Mouse (Mus musculus): ENCODE data around the gene Slc25a16.

Slc25a16 gene

DNA sequence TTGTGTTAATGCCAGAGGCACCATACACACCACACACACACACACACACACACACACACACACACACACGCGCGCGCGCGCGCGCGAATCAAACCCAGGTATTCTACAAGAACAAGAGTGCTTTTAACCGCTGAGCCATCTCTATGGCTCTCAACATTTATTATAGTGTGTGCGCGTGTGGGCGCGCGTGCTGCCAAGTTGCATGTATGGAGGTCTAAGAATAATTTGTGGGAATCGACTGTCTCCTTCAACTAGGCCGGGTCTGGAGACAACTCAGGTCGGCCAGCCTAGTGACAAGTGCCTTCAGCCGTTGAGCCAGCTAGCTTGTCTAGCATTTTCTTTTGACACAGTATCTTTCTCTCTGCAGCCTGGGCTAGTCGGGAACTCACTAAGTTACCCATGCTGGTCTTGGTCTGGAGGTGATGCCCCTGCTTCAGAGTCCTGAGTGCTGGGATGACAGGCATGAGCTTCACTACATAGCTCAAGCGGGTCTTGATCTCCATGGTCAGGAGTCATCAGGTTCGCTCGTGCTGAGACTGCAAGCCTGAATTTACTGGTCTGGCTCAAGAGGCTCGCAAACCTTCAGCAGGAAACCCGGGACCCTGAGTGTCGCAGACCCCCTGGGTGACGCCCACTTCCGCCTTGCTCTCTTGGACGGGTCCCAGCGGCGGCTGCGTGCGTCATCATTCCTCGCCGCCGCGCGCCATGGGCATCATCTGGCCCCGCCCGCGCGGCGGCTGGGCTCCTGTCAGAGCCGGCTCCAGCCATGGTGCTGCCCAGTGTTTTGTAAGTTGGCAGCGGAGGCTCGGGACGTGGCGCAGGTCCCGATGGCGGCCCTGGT, at the start of gene Slc25a16:
Gene Slc25a16, plus strand, starts transcription at position 709 of the 841 bp plus-strand sequence.
- DNase-seq (ENCODE audit: low spot score): peak; percentile 89

DNA sequence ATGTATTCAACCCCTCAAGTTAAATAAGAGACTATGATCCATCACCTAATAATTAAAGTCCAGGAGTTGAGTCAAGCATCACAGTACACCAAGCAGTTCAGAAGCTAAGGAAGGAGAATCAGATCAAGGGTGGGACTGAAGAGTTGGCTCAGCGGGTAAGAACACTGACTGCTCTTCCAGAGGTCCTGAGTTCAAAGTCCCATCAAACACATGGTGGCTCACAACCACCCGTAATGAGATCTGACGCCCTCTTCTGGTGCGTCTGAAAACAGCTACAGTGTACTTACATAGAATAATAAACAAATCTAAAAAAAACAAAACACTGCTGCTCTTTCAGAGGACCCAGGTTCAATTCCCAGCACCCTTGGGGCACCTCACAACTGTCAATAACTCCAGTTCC, 45.6 kb upstream of the Slc25a16 start:
- no peak for DNase-seq (ENCODE audit: low spot score)

DNA sequence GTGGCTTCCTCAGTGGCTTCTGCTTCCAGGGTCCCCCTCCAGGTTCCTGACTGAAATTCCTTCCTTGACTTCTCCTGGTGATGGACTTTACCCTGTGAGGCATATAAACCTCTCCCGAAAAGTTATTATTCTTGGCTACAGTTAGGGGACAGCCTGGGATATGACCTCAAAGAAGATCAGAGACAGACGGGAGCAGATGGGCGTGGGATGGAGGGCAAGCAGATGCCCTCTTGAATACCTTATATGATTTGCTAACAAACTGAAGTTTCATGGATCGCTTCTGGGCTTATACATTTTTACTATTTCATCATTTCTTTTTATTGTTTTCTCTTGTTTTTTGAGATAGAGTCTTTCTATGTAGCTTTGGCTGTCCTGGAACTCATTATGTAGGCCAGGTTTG, 44.9 kb upstream of the Slc25a16 start:
- DNase-seq (ENCODE audit: low spot score): no peak

DNA sequence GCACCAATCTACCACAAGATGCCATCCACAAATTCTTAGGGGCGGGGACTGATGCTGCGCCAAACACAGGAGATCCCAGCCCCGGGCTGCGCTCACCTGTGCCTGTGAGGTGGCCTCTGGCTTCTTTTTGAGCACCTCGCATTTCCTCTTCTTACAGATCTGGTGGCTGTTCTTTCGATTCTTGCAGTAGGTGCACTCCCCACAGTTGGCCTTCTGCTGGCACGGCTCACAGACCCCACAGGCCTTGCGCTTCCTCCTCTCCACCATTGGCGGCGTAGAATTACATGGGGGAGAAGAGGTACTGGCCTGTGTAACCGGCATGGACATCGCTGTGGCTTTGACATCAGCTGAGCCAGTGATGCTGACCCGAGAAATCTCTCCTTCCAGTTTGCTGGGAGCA, 42.4 kb upstream of the Slc25a16 start:
- DNase-seq (ENCODE audit: low spot score): no peak

GRCm38 (mm10) chr10:62881211-62881610, 39.2 kb upstream of the Slc25a16 start:
- peak; percentile 18 for DNase-seq (ENCODE audit: low spot score)

DNA sequence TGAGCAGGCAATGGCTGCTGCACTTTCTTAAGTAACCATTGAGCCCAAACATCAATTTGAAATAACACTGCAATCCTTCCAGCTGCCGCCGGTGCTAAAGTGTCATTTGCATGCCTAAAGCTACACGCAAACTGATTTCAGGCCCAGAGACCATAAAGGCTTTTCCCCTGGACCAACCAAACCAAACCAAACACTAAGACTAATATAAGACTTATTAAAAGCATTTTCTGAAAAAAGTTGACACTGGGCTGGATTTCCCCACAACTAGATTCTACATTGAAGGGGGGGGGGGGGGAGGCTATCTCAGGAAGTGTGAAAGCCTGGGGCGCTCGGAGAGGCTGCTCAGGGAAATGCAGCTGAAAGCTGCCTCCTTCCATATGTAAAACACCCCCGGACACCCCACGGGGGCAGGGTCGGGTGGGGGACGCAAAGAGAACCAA, 36.5 kb upstream of the Slc25a16 start:
- peak; percentile 13 for DNase-seq (ENCODE audit: low spot score)

DNA sequence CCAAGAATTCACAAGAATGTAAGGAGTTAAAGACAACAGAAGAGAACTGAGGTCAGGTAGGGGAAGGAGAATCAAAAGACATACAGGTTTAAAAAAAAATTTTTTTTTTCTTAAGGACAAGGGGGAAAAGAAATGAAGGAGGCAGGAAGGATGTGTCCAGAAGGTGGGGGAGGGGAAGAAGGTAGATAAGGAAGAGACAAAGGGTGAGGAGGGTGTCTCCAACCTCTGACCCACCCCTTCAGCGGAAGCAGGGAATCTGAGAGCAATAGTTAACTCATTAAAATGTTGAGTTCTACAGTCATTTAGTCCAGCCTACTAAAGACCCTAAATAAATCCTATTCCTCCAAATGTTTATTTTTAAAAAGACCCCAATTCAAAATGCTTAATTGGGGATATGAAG, 35.9 kb upstream of the Slc25a16 start:
- DNase-seq (ENCODE audit: low spot score): no peak

DNA sequence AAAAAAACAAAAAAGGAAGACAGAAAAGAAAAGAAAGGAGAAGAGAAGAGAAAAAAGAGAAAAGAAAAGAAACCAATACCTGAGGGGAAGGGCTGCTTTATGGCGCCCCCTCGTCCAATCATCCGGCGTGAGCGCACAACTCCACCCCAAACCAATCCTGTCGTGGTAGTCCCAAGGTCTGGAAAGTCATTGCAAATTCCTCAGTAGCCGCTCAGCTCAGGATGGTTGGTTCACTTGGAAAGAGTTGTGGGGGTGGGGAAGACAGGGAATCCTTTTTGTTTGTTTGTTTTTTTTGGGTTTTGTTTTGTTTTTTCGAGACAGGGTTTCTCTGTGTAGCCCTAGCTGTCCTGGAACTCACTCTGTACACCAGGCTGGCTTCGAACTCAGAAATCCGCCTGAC, 35.0 kb upstream of the Slc25a16 start:
- DNase-seq (ENCODE audit: low spot score): no peak

DNA sequence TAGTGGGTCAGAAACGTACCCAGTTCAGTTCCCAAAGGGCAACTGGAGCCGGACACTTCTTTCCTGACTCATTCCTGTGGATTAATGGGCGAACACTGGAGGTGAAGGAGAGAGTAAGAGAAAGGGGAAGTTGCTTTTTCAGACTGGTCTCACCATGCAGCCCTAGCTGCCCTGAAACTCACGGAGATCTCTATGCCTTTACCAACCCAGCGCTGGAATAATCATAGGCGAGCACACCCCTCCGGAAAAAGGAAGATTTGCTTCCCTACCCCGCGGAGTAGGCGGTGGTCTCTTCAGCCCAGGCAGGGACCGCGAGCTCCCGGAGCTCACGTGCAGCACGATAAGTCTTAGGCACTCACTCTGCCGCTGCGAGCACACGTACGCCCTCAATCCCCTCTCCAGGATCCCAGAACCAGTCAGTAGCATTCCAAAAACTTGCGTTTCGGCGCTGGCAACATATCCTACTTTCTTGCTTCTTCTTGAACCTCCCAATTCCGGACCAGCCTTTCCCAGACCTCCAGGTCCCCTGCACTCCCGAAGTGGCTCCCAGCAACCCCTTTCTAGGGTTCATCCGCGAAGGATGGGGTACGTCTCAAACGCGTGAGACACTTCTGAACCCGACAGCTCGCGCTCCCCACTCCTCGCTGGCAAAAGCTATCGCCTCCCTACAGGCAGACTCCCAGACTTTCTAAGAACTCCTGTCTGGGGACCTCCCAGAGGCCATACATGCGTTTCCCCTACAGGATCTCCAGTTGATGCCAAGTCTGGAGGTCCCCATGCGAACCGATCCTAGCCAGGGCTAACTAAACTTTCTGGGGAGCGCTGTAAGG, 34.2 kb upstream of the Slc25a16 start:
- DNase-seq (ENCODE audit: low spot score): peak; percentile 14

DNA sequence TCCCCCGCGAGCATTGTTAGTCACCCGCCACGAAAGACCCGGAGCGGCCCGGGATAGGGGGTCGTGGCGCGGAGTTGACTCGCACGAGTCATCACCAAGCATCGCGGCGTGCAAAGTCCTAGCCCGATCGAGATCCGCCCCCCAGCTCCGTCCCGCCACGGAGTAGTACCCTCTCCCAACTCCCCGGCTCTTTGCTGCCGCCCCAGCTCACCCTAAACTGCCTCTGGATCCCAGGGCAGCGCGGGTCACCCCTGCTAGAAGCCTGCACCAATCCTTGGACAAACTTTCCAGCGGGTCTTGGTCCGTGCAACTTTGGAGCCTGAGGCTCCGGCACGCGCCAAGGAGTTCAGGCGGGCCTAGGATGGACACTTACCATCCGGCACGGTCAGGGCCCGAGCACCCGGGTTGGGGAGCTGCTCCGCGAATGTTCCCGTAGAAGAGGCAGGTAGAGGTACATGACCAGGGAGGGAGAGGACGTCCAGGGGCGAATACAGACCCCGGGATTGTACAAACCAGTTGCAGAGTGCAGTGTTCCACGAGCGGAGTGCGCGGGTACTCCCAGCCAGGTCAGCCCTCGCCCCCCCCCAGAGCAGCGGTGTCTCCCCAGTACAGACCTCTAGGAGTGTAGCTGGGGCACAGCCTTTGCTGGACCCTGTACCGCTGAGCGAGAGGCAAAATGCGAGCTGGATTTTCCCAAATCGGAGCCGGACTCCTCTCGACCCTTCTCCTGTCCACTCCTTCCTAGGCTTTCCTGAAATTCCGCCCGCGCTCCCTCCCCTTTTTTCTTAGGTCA, 33.4 kb upstream of the Slc25a16 start:
- DNase-seq (ENCODE audit: low spot score): peak; percentile 6

- no peak for DNase-seq (ENCODE audit: low spot score)
Measured at GRCm38 (mm10) chr10:62891025-62891424, 29.4 kb upstream of the Slc25a16 start.

GRCm38 (mm10) chr10:62892549-62893232, 27.7 kb upstream of the Slc25a16 start:
- no peak for DNase-seq (ENCODE audit: low spot score)

DNA sequence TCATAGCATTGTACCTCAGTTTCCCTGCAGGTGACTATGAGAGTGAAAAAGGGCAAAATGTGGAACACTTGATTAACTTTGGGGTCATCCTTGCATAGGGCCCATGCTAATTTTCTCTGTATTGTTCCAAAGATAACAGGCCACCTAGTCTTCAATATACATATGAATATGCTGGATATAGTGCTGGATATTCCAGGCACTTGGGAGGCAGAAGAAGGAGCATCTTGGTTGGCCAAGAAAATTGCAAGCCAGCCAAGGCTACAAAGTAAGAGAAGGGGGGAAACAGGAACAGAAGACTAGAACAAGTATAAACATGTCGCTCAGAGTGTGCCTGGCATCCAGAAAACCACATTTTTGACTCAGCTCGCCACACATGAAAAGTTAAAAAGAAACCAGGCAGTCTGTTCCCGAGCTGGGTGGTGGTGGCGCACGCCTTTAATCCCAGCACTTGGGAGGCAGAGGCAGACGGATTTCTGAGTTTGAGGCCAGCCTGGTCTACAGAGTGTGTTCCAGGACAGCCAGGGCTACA, 27.0 kb upstream of the Slc25a16 start:
- DNase-seq (ENCODE audit: low spot score): no peak

- DNase-seq (ENCODE audit: low spot score): no peak
Measured at GRCm38 (mm10) chr10:62894447-62894846, 26.0 kb upstream of the Slc25a16 start.

- DNase-seq (ENCODE audit: low spot score): no peak
Measured at GRCm38 (mm10) chr10:62895386-62895785, 25.0 kb upstream of the Slc25a16 start.

DNA sequence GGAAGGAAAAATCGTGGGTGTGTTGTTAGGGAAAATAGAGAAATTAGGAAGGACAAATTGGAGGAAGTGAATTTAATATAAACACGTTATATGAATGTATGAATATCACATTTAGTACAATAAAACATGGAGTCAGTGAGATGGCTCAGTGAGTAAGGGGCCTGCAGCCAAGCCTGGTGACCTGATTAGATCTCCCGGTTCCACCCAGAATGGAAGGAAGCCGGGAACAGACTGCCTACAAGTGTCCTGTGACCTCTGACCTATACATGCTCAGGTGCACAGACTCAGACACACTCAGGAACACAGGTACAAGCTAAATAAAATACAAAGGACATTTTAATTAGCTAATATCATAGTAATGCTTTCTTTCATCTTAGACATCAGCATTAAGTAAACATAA, 24.4 kb upstream of the Slc25a16 start:
- DNase-seq (ENCODE audit: low spot score): no peak

- no peak for DNase-seq (ENCODE audit: low spot score)
Measured at GRCm38 (mm10) chr10:62896774-62897173, 23.7 kb upstream of the Slc25a16 start.

DNA sequence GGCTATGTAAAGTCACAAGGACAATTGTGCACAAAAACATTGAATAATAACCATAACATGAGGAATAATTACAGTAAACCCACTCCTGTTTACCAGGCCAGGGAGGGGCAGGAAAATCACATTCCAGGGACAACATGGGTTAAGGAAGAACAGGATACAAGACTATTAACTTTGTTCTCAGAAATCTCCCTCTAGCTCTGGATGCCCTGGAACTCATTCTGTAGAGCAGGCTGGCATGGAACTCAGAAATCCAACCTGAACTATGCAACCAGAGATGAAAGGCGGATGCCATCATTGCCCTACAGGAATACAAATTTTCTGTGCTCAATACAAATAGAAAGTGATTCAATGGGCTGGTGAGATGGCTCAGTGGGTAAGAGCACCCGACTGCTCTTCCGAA, 23.0 kb upstream of the Slc25a16 start:
- no peak for DNase-seq (ENCODE audit: low spot score)

GRCm38 (mm10) chr10:62898061-62898460, 22.4 kb upstream of the Slc25a16 start:
- no peak for DNase-seq (ENCODE audit: low spot score)

DNA sequence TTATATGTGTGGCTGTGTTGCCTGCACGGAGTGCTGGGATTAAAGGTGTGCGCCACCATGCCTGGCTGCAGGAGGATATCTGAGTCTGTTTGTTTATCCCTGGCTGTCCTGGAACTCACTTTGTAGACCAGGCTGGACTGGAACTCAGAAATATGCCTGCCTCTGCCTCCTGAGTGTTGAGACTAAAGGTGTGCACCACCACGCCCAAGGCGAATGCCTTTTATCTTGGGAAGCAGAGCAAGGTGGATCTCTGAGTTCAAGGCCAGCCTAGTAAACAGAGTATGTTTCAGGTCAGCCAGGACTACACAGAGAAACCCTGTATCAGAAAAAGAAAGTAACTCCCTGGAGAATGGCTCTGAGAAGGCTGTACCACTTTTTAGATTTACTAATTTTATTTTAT, 20.3 kb upstream of the Slc25a16 start:
- no peak for DNase-seq (ENCODE audit: low spot score)

- DNase-seq (ENCODE audit: low spot score): no peak
Measured at GRCm38 (mm10) chr10:62901826-62902225, 18.6 kb upstream of the Slc25a16 start.
